Mouse (Mus musculus) spleen, postnatal 4 days (tissue): ENCODE data around the gene Myo16.

ENCODE experiments used
- DNase-seq, 2 experiments: peaks; one replicate each; pipeline ENCODE4 v3.0.0; 2022; ENCODE audit warnings: low spot score in 2 of 2

The Myo16 gene

DNA sequence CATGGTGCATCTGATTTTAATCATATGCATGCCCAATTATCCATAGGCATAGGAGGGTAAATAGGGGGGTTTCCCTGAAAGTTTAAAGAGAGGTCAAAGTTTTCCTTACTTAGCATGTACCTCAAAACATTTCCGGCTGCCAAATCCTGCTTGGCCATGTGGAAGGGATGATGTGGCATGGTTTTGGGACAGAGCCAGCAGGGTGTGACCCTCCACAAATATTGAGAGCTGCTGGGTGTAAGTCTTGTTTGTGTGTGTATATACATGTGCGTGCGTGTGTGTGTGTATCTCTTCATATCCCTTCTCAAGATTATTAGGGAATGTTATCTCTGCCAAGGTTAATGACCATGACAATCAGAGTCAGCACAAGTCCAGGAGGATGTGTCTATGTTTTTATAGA lies 150.3 kb downstream of the Myo16 start:
- no peak for DNase-seq

DNA sequence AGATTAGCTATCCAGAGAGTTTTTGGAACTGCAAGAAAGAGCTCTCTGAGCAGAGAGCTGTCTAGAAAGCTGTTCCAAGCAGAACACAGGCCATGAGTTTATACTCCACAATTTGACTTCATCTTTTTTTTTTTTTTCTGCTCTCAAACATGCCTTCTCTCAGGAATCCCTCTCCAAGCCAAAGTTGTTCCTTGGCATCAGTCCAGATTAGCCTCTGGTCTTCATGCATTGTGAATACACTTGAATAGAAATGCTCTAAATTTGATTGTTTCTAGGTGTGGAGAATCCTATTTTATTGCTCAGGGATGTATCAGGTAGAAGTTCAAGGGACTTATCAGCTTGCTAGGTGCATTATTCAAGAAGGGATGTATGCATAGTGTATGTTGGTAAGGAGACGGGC lies 151.0 kb downstream of the Myo16 start:
- no peak for DNase-seq

DNA sequence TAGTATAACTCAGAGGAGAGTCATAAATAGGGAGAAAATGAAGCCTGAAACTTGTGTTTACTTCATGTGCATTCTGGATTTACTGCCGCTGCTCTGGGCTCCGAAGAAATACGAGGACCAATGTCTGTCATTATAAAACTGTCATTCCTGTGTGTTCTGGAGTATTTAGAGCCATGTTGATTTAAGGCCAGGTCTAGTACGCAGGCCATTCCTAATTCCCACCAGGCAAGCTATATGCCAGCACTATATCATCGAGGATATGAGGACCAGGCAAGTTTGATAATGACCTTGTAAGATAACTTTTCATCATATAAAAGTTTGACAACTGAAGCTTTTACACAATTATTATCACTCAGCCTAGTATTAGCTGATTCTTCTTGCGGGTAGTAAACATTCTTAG lies 153.6 kb downstream of the Myo16 start:
- no peak for DNase-seq

DNA sequence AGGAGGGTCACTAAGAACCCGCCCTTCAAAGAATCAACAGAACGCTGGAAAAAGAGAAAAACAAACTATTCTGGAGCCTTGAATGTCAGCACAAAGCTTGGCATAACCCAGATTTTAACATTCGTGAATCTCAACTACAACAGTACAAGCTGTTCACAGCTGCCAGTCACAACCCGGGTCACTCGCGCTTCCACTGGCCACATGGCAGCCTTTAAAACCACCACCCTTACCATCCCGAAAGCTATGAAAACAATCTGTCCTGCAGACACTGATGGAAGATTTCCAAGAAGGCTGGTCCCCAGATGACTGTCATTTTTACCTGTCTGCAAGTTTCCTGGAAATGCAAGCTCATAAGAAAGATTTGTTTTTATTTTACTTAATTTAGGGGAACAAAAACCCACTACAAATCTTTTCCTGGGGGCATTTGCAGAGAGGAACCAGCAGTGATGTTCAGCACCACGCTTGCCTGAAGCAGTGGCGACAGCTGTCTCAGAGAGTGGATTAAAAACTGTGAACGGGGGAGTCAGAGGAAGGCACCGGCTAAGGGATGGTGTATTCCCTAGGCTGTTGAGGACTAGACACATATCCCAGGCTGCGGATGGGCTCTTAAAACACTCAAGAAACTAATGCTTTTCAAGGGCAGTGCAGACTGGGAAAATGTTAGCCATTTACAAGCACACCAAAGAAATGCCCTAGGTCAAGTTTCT lies 154.2 kb downstream of the Myo16 start:
- no peak for DNase-seq

DNA sequence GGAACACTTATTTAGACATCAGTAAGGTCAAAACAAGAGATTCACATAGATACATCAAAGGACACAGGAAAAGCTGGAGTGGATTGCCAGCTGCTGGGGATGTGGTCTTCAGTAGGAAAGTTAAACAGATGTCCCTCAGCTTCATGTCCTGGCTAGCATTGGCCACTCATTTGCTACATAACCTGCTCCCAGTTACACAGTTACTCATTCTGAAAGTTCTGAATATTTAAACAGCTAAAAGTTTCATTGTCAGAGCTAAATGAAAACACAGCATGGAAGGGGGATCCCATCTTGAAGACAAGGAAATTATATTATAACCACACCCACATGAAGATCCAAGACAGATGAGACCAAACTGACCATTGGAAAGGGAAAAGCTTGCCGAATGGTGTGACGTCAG lies 156.8 kb downstream of the Myo16 start:
- no peak for DNase-seq

DNA sequence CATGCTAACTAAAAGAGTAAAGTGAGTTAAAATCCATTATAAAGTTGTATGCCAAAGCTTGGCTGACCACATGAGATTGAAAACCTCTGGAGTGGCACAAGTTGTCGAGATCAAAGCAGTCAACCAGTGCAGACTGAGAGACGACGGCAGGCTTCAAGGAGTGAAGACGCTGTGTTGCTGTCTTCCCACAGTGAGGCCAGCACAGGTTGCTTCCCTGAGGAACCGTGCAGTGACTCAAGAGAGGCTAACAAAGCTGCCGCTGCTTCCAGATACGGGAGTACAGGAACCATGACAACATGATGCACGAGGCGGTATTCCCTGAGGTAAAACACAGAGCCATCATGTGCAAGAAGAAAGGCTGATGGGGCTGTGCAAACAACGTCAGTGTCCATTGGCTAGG lies 158.6 kb downstream of the Myo16 start:
- DNase-seq, result no peak

DNA sequence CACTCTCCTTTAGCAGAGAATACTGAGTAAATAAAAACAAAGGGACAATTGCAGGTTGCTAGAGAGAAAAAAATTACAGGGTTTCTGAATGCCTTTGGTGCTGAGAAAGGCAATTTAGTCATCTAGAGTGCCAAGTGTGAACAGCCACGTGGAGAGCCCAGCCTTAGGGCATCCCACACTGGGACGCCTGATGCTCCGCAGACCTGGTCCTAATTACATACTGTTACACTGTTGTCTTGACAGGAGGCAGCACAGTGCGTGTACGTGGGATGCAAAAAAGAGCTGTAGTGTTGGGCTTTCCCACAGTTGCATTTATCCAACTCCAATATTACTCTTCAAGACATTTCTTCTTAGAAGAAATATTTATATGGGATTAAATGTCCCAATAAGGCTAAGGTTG lies 162.5 kb downstream of the Myo16 start:
- no peak for DNase-seq

DNA sequence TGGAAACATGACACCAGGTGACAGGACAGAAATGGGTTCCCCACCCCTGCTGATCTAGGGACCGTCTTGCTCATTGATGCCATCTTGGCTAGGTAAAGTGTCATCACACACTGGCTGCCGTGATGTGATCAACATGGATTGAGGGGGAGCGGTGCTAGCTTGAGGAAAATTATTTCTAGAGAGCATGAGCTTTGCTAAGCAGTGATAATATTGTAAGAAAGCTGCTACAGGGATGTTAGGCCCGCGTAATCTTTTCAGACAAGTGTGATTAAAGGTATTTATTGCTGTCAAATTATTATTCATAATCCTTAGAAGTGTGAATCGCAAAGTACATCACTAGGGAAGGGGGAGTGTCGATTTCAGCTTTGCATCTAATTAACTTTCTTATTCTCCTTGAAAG lies 164.4 kb downstream of the Myo16 start:
- no peak for DNase-seq

DNA sequence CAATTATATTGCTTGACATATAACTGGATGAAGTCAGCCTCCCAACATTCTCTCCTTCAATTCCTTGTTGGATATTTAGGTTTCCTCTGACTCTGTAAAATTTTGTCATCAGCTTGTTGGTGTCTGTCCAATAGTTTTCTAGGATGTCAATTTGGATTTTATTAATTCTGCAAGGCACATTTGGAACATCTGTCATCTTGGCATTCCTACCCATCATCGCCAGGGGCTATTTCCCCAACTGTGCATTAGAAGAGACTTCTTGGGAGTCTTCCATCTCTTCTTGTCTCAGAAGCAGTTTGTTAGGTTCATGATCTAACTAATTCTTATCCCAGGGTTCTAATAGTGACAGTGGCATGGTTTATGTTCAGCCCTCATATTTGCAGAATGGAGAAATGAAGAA lies 196.7 kb downstream of the Myo16 start:
- DNase-seq, result peak in 1 of 2 experiments; percentile 5

DNA sequence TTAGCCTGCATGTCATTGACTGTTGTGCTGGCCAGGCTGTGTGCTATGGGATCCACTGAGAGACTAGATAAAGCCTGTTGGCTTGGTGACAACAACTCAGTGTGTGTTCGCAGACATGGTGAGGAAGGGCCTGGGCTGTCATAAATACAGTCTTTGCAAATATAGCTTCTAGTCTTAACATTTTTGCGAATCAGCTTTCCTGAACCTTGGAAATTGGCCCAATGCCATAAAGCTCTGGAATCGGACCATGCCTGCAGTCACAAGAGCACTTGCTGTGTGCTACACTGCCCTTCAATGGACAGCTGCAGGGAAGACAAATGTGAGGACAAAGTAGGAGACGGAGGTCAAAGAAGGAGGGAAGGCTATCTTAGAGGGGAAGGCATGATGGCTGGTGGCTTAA lies 205.0 kb downstream of the Myo16 start:
- peak in 1 of 2 experiments; percentile 17 for DNase-seq

DNA sequence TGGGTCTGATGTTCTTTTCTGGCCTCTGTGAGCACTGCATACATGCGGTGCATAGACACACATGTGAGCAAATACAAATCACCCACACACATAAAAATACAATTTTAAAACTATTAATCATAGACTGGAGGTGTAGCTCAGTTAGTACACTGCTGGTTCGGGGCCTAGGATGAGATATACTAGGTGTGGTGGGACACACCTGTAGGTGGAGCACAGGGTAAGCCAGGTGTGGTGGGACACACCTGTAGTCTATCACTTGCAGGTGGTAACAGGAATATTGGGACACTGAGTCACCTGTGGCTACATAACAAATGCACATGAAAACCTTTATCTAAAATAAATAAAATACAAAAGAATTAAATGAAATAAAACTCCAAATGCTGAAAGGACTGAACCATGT lies 209.2 kb downstream of the Myo16 start:
- DNase-seq, result no peak

DNA sequence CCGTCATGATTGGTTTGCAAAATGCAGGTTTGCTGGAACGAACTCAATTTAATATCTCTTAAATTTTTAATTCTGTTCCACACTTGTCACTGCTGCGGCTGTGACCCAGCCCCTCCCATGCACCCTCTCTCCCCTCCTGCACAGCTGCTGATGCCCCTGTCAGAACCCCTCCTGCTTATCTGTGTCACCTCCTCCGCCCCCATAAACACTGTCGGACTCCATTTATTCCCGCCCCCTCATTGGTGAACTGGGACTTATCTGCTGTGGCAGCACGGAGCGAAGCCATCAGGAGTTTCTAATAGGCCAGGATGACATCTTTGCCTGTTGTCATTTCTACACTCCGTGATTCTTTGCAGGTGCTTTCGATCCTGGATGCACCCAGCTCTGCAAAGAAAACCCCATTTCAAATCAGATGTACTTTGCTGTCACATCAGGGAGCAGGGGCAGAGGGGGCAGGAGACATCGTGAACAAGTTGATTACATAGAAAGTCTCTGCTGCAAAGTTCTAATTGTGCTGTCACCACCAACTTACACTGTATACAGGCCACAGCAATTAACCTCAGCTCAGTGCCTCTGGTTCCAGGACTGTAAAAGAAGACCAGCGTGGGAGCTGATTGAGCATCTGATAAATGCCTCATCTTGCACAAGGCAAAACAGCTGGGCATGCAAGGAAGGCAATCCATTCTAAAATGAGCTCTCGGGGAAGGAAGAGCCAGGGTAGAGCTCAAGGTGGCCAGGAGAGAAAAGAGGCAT lies 210.1 kb downstream of the Myo16 start:
- no peak for DNase-seq

DNA sequence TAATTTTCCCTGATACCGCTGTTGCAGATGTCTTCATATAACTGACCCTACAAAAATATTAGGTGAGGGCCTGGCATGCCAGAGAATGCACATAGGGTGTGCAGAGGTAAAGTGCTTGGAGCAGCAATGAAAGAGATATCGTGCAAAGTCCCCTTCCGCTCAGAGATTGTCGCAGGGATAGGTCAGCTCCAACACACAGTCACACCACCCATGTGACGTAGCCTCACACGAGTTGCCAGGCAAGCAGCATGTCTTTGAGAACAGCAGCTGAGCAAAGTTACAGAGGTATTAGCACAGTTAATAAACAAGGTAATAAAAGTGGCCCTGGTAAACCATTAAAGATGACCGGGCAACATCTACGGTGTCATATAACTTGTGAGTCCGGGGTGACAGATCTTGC lies 212.4 kb downstream of the Myo16 start:
- DNase-seq, result no peak

DNA sequence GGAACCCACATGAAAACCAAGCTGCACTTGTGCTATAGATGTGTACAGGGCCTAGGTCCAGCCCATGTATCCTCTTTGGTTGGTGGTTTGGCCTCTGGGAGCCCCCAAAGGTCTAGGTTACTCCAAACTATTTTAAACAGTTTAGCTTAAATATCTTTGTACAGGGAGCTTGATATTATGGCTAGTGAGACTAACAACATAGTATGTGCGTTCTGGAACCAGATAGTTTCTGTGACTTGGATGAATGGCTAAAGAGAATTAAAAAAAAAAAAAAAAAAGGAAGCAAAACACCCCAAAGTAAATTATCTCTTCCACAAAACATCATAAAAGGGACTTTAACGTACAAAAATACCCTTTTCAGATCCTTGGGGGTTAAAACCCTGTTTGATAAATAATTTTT lies 218.9 kb downstream of the Myo16 start:
- DNase-seq, result peak in 1 of 2 experiments; percentile 32

DNA sequence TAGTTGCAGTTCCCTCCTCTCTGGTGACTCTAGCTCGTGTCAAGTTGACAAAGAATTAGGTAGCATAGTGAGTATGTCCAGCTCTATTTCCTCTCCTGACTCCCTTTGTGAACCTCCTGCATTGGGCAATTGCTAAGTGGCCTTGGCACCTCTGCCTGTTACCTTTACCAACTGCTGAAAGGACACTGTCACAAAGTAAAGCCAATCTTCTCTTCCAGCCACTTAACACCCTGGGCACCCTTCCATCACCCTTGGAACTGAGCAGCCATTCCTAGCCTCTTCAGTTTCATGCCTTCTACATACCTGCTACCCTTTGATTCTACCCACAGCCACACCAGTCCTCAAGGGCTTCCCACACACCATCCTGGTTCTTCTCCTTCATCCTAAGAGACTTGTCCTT lies 233.4 kb downstream of the Myo16 start:
- DNase-seq, result no peak

DNA sequence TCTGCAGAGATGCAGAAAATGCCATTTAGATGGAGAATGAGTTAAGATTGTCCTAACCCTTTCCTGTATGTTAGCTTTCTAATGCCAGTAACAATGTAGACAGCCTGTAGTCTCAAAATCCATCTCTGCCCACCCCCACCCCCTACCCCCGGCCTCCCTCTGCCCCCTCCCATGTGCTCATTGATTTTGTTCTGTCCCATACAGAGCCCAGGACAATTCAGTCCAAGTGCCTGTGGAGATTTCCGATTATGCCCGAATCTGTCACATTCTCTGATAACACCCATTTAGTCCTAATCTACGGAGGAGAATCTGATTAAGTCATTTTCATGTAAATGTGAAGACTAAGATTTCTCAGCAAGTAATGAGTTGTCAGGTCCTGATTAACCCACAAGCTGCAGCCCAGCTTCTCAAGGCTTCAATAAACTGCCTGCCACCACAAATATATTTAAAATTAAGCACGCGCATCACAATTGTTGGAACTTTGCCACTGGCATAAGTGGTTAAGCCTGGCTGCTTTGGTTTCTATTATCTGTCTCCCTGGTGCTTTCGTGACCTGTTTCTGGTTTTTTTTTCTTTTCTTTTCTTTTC lies 237.5 kb downstream of the Myo16 start:
- DNase-seq, result no peak

DNA sequence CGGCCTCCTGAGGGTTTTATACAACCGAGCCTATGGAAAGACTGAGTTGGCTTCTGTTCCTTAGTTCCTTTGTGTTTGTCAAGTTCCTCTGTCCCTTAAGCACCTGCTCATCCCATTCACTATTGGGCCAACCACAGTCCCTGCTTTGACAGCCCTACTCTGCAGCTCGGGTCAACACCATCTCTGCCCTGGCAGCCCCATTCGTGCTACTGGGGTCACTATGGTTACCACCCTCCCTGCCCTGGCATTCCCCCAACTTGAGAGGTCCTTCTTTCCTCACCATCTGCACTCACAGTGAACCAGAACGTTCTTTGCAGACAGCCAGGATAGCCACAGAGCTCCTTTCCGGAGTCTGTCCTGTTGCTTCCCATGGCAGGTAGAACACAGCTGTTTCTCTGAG lies 238.2 kb downstream of the Myo16 start:
- no peak for DNase-seq

DNA sequence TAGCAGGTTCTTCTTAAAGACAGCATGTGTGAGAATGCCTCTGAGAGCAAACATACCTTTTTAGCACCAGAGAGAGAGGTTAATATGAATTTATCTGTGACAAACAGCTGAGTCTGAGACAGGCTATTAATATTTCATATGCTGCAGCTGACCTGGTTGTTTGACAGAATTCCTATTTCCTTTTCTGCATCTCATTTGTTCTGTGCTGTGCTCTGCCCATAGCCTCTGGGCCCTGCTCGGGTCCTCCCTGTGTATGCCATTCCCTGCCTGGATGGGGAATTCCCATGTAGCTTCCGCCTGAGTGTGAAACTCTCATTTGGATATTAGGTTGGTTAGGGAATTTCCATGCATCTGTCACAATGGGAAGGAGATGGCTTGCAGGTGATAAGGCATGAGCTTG lies 240.8 kb downstream of the Myo16 start:
- no peak for DNase-seq

DNA sequence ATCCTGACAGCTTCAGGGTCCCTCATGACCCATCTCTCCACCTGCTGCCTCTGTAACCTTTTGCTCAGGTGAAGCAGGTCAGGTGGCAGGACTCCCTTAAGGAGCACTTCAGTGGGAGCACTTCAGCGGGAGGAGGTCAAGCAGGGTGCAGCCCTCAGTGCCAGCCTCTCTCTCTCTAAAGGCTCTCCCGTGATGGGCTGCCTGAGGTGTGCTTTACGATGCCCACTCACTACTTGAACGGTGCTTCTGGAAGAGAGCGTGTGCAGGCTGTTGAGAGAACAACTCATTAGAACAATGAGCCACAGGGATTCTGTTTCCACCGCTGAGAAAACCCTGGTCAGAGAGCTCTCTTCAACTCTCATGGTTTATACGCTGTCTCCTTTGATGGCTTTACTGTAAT lies 241.4 kb downstream of the Myo16 start:
- DNase-seq, result no peak

DNA sequence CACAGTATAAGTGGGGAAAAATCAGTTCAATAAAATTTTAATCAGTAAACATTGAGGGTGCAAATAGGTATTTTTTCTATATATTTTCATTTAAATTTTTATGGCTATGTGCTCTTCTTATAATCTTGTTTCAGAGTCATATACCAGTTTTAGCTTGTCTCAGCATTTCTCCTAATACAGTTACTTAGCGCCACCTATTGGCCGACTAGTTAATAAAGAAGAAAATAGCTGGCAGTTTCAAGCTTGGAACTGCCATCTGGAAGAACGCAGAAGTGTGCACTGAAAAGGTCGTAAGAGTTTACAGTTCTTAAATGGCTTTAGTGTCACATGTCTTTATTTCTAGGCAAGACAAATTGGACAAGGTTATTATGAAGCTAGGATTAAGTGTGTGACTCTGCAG lies 248.9 kb downstream of the Myo16 start:
- DNase-seq, result no peak

DNA sequence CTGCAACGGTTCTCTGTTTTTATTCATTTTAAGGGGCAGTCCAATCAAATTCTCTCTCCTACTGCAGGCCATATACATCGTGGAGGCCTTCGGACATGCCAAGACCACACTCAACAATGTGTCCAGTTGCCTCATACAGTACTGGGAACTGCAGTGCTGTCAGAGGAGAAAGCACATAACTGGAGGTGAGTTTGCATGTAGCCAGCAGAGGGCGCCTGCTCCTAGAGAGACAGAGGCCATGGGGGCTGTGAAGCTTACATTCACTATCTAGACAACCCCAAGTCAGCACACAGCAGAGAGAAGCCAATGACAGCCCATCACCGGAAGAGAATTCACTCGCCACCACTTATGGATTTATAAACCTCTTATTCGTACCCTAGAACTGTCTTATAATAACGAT lies 251.8 kb downstream of the Myo16 start:
- DNase-seq, result peak in 1 of 2 experiments; percentile 15

DNA sequence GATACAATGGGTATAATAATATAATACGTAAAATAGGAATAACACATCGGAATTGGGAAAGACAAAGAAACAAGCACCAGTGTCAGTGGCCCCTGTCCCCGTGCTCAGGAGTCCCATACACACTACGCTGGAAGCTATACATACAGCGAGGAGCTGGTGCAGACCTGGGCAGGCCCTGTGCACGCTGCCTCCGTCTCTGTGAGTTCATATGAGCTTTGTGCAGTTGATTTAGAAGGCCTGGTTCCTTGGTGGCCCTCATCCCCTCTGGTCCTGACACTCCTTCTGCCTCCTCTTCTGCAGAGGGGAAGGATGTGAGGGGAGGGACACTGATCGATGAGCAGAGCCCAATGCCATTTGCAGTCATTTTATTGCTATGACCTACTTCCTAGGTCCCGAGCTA lies 255.3 kb downstream of the Myo16 start:
- no peak for DNase-seq

DNA sequence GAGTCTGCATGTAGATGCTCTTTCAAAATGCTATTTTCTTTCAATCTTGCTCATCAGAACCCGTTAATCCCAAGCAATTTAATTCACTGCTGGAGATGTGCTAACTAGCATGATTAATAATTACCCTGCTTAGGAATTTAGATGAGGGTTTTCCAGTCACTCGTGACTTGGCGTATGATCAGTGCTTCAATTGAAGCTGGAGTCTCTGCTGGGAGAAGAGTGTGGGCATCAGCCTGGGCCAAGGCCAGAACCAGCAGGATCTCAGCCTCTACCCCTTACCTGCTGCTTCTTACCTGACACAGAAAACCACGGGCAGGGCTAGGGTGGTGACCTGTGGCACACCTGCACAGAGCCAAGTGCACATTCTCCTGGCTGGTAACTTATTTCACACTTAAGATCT lies 257.8 kb downstream of the Myo16 start:
- no peak for DNase-seq
